Mouse (Mus musculus): ENCODE data around the gene Cirbp.

Cirbp gene

DNA sequence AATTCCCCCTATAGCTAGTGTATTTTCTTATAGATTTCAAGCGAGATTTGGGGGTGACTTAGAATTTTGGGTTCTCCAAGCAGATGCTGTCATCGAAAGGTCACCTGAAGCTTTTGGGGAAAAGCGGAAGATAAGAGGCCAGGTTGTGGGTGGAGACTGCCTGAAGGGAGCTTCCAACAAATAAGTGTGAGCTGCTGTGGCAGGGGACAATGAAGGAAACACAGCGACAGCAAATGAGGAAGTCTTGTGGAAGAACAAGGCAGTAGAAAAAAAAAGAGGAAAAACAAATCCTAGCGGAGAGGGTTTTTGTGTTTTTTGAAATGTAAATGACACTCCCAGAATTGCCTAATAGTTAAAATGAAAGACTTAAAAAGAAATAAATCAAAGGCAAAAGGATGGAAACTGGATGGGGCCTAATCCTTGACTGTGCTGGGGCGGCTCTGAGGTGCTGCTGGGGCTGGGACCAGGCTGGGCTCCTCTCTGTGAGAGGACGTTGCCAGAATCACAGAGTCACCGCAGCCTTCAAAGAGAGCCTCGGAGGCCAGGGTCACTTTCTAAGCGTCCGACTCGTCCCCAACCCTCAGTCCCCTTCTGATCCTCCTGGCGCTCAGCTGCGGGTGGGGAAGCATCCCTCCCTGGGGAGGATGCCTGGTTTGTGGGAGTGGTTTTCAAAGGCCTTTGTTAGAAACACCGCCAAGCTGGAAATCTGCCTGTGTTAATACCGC, 49.4 kb downstream of the Cirbp start:
- DNase-seq (ENCODE audit: low spot score in 2 of 2): no peak

GRCm38 (mm10) chr10:80220676-80221075, 54.9 kb downstream of the Cirbp start:
- DNase-seq (ENCODE audit: low spot score in 2 of 2): no peak
